Mouse (Mus musculus) MEL (cell line): ENCODE data around the gene Polr2e. TPM values are rescaled to one million over a fixed set of nuclear protein-coding genes. Genes with fewer than 3 reads are reported as not detected.

Source experiments
- DNase-seq: peaks from one replicate; pipeline ENCODE4 v3.0.0; 2011; ENCODE audit warnings: low read depth, low spot score
- H3K27ac ChIP-seq: 2 replicates; pipeline ENCODE4 v1.5.1; 2012; ENCODE audit warnings: low read depth, mild to moderate bottlenecking, control low read depth, low read length, moderate library complexity; ENCODE audit not compliant: control insufficient read depth
- H3K27me3 ChIP-seq, 2 experiments: fragments of 150-350 bp in 1 of 2; sonication (generic) in 1 of 2; 2 replicates each; pipeline ENCODE4 v1.6.1; 2012; ENCODE audit warnings: low read length in 2 of 2, mild to moderate bottlenecking in 2 of 2, improper control_type of control experiment in 1 of 2, moderate library complexity in 1 of 2; ENCODE audit not compliant: insufficient read depth in 2 of 2, control insufficient read depth in 1 of 2
- H3K36me3 ChIP-seq, 2 experiments: 2 replicates each; pipeline ENCODE4 v1.6.1; 2012 to 2014; ENCODE audit warnings: low read length in 2 of 2, improper control_type of control experiment in 1 of 2, inconsistent platforms in 1 of 2, mild to moderate bottlenecking in 1 of 2; ENCODE audit not compliant: insufficient read depth in 2 of 2, control insufficient read depth in 1 of 2
- H3K4me1 ChIP-seq, 2 experiments: fragments of 150-350 bp in 1 of 2; sonication (generic) in 1 of 2; 2 replicates each; pipeline ENCODE4 v1.6.1; 2012; ENCODE audit warnings: low read length in 2 of 2, improper control_type of control experiment in 1 of 2, mild to moderate bottlenecking in 1 of 2; ENCODE audit not compliant: insufficient read depth in 2 of 2, control insufficient read depth in 1 of 2
- H3K4me3 ChIP-seq, 2 experiments: fragments of 150-350 bp in 1 of 2; sonication (generic) in 1 of 2; 2 replicates each; pipeline ENCODE4 v1.5.1; 2012; ENCODE audit warnings: low read depth in 2 of 2, low read length in 2 of 2, mild to moderate bottlenecking in 2 of 2, moderate library complexity in 2 of 2, control low read depth in 1 of 2, improper control_type of control experiment in 1 of 2; ENCODE audit not compliant: control insufficient read depth in 1 of 2, insufficient read depth in 1 of 2
- H3K79me2 ChIP-seq: 2 replicates; pipeline ENCODE4 v1.6.1; 2012; ENCODE audit warnings: mild to moderate bottlenecking, low read length, moderate library complexity; ENCODE audit not compliant: control insufficient read depth, poor library complexity, insufficient read depth
- H3K9ac ChIP-seq: 2 replicates; pipeline ENCODE4 v1.6.1; 2012; ENCODE audit warnings: low read depth, mild to moderate bottlenecking, control low read depth, low read length, moderate library complexity; ENCODE audit not compliant: control insufficient read depth, poor library complexity, severe bottlenecking
- H3K9me3 ChIP-seq: fragments of 150-350 bp; sonication (generic); replicated peaks from 2 replicates; pipeline ENCODE4 v1.6.1; 2012; ENCODE audit warnings: mild to moderate bottlenecking, low read length, improper control_type of control experiment, moderate library complexity; ENCODE audit not compliant: insufficient read depth
- CHD1 ChIP-seq: IDR thresholded peaks from 2 replicates; pipeline ENCODE4 v1.6.1; 2012; ENCODE audit warnings: low read depth, mild to moderate bottlenecking, inconsistent platforms, low read length, improper control_type of control experiment
- E2F4 ChIP-seq: IDR thresholded peaks from 2 replicates; pipeline ENCODE4 v1.6.1; 2011; ENCODE audit warnings: low read depth, low read length, improper control_type of control experiment, borderline replicate concordance
- ELF1 ChIP-seq: IDR thresholded peaks from 2 replicates; pipeline ENCODE4 v1.6.1; 2014; ENCODE audit warnings: low read depth, mild to moderate bottlenecking, inconsistent platforms, low read length, improper control_type of control experiment, moderate library complexity
- EP300 ChIP-seq, 2 experiments: IDR thresholded peaks; 2 replicates each; pipeline ENCODE4 v1.6.1; 2011; ENCODE audit warnings: improper control_type of control experiment in 2 of 2, low read length in 2 of 2, low read depth in 1 of 2, mild to moderate bottlenecking in 1 of 2
- ETS1 ChIP-seq: IDR thresholded peaks from 2 replicates; pipeline ENCODE4 v1.6.1; 2012; ENCODE audit warnings: low read depth, mild to moderate bottlenecking, inconsistent platforms, low read length, improper control_type of control experiment, moderate library complexity
- GABPA ChIP-seq: IDR thresholded peaks from 2 replicates; pipeline ENCODE4 v1.6.1; 2012; ENCODE audit warnings: low read depth, mild to moderate bottlenecking, inconsistent platforms, low read length, improper control_type of control experiment, moderate library complexity
- HCFC1 ChIP-seq: IDR thresholded peaks from 2 replicates; pipeline ENCODE4 v1.6.1; 2012; ENCODE audit warnings: low read depth, mild to moderate bottlenecking, inconsistent platforms, low read length, improper control_type of control experiment, moderate library complexity
- JUND ChIP-seq: IDR thresholded peaks from 2 replicates; pipeline ENCODE4 v1.6.1; 2011; ENCODE audit warnings: low read depth, mild to moderate bottlenecking, improper control_type of control experiment, low read length
- MAFK ChIP-seq: IDR thresholded peaks from 2 replicates; pipeline ENCODE4 v1.6.1; 2011; ENCODE audit warnings: low read depth, mild to moderate bottlenecking, low read length, improper control_type of control experiment, borderline replicate concordance
- MAX ChIP-seq: IDR thresholded peaks from 2 replicates; pipeline ENCODE4 v1.6.1; 2011; ENCODE audit warnings: low read length, improper control_type of control experiment
- MAZ ChIP-seq: IDR thresholded peaks from 2 replicates; pipeline ENCODE4 v1.6.1; 2012; ENCODE audit warnings: low read depth, mild to moderate bottlenecking, inconsistent platforms, low read length, improper control_type of control experiment
- MXI1 ChIP-seq: IDR thresholded peaks from 2 replicates; pipeline ENCODE4 v1.6.1; 2011; ENCODE audit warnings: mild to moderate bottlenecking, low read depth, low read length, improper control_type of control experiment
- NRF1 ChIP-seq: IDR thresholded peaks from 2 replicates; pipeline ENCODE4 v1.6.1; 2014; ENCODE audit warnings: low read depth, mild to moderate bottlenecking, inconsistent platforms, low read length, improper control_type of control experiment, moderate library complexity; ENCODE audit not compliant: poor library complexity, insufficient read depth, severe bottlenecking
- RCOR1 ChIP-seq: IDR thresholded peaks from 2 replicates; pipeline ENCODE4 v1.6.1; 2012; ENCODE audit warnings: low read depth, mild to moderate bottlenecking, inconsistent platforms, low read length, improper control_type of control experiment
- SIN3A ChIP-seq: IDR thresholded peaks from 2 replicates; pipeline ENCODE4 v1.6.1; 2012; ENCODE audit warnings: low read length, improper control_type of control experiment, inconsistent platforms
- TBP ChIP-seq: IDR thresholded peaks from 2 replicates; pipeline ENCODE4 v1.8.0; 2011; ENCODE audit warnings: low read depth, low read length, improper control_type of control experiment
- TCF12 ChIP-seq: IDR thresholded peaks from 2 replicates; pipeline ENCODE4 v1.6.1; 2014; ENCODE audit warnings: low read depth, mild to moderate bottlenecking, inconsistent platforms, low read length, improper control_type of control experiment, moderate library complexity
- USF1 ChIP-seq: IDR thresholded peaks from 2 replicates; pipeline ENCODE4 v1.6.1; 2014; ENCODE audit warnings: low read depth, mild to moderate bottlenecking, inconsistent platforms, low read length, improper control_type of control experiment, moderate library complexity
- USF2 ChIP-seq, 2 experiments: IDR thresholded peaks; 2 replicates each; pipeline ENCODE4 v1.6.1; 2011 to 2012; ENCODE audit warnings: improper control_type of control experiment in 2 of 2, low read length in 2 of 2, borderline replicate concordance in 1 of 2, inconsistent platforms in 1 of 2, low read depth in 1 of 2, mild to moderate bottlenecking in 1 of 2; ENCODE audit not compliant: insufficient read depth in 1 of 2
- ZC3H11A ChIP-seq: IDR thresholded peaks from 2 replicates; pipeline ENCODE4 v1.6.1; 2012; ENCODE audit warnings: low read depth, mild to moderate bottlenecking, inconsistent platforms, low read length, improper control_type of control experiment
- ZMIZ1 ChIP-seq: IDR thresholded peaks from 2 replicates; pipeline ENCODE4 v1.6.1; 2012; ENCODE audit warnings: low read depth, mild to moderate bottlenecking, inconsistent platforms, low read length, improper control_type of control experiment, moderate library complexity
- ZNF384 ChIP-seq: IDR thresholded peaks from 2 replicates; pipeline ENCODE4 v1.6.1; 2012; ENCODE audit warnings: low read depth, mild to moderate bottlenecking, inconsistent platforms, low read length, improper control_type of control experiment
- polyA plus RNA-seq, 2 experiments: library from polyadenylated mRNA; stranded (reverse) in 1 of 2; unstranded in 1 of 2; fragments of >175 nt in 1 of 2; fragments of >200 nt in 1 of 2; gene quantifications; 2 replicates each; pipeline versions ENCODE4 v1.2.1 to v1.2.4; 2012; ENCODE audit warnings: low replicate concordance in 2 of 2, low read depth in 1 of 2; ENCODE audit not compliant: insufficient read length in 2 of 2, insufficient read depth in 1 of 2, missing spikeins in 1 of 2
- total RNA-seq: library from RNA; depleted of rRNA; stranded (reverse); fragments of 300-350 nt; gene quantifications from 2 replicates; pipeline ENCODE4 v1.2.3, GENCODE M21; 2012

Gene Polr2e
- total and polyA plus RNA-seq, 3 experiments: 169 to 279 (median 258) TPM

GRCm38 (mm10) chr10:80022806-80023205, 16.8 kb downstream of the Polr2e start:
- Histone ChIP-seq H3K4me3 (no peak overlapping the region), H3K9me3 (no peaks in the 10 kb centered on the region), H3K36me3 (peaks cover 2 to 27% of the 10 kb centered on the region in 2 experiments; a peak in 3 of 4 replicates), H3K79me2 (peaks cover 2% of the 10 kb centered on the region), H3K9ac (no peak overlapping the region), H3K27me3 (no peaks in the 10 kb centered on the region), H3K4me1 (peaks cover 6 to 29% of the 10 kb centered on the region in 2 experiments; a peak in 3 of 4 replicates), H3K27ac (no peak overlapping the region)
- TF ChIP-seq TBP (no peak), MAX (no peak), EP300 (IDR thresholded peaks at IDR 0.05; ENCODE audit: low read depth in 1 of 2, low read length in 2 of 2) (no peak), JUND (no peak), MXI1 (no peak), ELF1 (no peak), USF2 (IDR thresholded peaks at IDR 0.05; ENCODE audit: borderline replicate concordance in 1 of 2, insufficient read depth in 1 of 2, low read depth in 1 of 2, low read length in 2 of 2) (no peak), HCFC1 (no peak), ZMIZ1 (no peak), ETS1 (no peak), GABPA (no peak), NRF1 (no peak), MAFK (no peak), ZNF384 (no peak), MAZ (no peak), SIN3A (no peak), E2F4 (no peak), TCF12 (no peak)
- DNase-seq: no peak

- no peak overlapping the region for H3K4me3 ChIP-seq
- H3K27ac ChIP-seq: no peak overlapping the region
- no peaks in the 10 kb centered on the region for H3K9me3 ChIP-seq
- H3K79me2 ChIP-seq: peaks cover 6% of the 10 kb centered on the region
- TF ChIP-seq ZC3H11A: no peak
- no peak for TF ChIP-seq EP300 (IDR thresholded peaks at IDR 0.05; ENCODE audit: low read depth in 1 of 2, low read length in 2 of 2)
- no peak for TF ChIP-seq USF1
- no peak for TF ChIP-seq ZNF384
- no peak for TF ChIP-seq NRF1
- TF ChIP-seq RCOR1: no peak
- TF ChIP-seq CHD1: no peak
- no peaks in the 10 kb centered on the region for H3K27me3 ChIP-seq
- peaks cover 2 to 31% of the 10 kb centered on the region in 2 experiments; a peak in 3 of 4 replicates for H3K36me3 ChIP-seq
- H3K9ac ChIP-seq: no peak overlapping the region
- peaks cover 10 to 32% of the 10 kb centered on the region in 2 experiments for H3K4me1 ChIP-seq
- no peak for DNase-seq
Observed at GRCm38 (mm10) chr10:80022164-80022563, 17.4 kb downstream of the Polr2e start.
